16 mouse cellular contexts compared by ENCODE assay signal in genomic region chr4:45799956-45800537, GRCm38 (mm10). TPM values are rescaled to one million over a fixed set of nuclear protein-coding genes. Genes with fewer than 3 reads are reported as not detected.
A peak's percentile ranks its signal among the peaks of the same experiment; 100 is the strongest.
DNase-seq lines count a peak whose midpoint lies in the region; ATAC-seq and TF ChIP-seq lines count a peak whose summit lies in the region.
"Had no signal": no experiment of that assay in that cellular context is flagged by ENCODE, and none has a peak within 500 bp of the region (broad histone marks: within the 10 kb centered on the region; RNA-seq: fewer than 3 reads in every experiment).

No protein-coding gene starts in this region.

- peaks cover 21% of the 10 kb centered on the region; the same call in 1 of the 2 replicates for H3K36me3 ChIP-seq in heart, embryonic 15.5 days
- H3K36me3 ChIP-seq in stomach, embryonic 14.5 days (ENCODE audit: control insufficient read depth, insufficient read depth, low read length), result peaks cover 3% of the 10 kb centered on the region; the same call in 1 of the 2 replicates
- no peaks in the 10 kb centered on the region for H3K36me3 ChIP-seq in stomach, postnatal 0 days (ENCODE audit: control insufficient read depth, insufficient read depth, low read length)
- peaks cover 10% of the 10 kb centered on the region; the same call in 1 of the 2 replicates for H3K36me3 ChIP-seq in liver, embryonic 13.5 days

- no peak for TF ChIP-seq CTCF in stomach, postnatal 0 days (IDR thresholded peaks at IDR 0.05; ENCODE audit: low read depth)

- H3K27ac ChIP-seq in heart, embryonic 15.5 days, result peak overlapping the region; percentile 80
- H3K27ac ChIP-seq in stomach, embryonic 14.5 days (ENCODE audit: low read length), result no peak overlapping the region
- no peak overlapping the region for H3K27ac ChIP-seq in stomach, postnatal 0 days (replicated peaks)
- H3K27ac ChIP-seq in liver, embryonic 13.5 days, result peak overlapping the region; percentile 47; the same call in 1 of the 2 replicates
- H3K27ac ChIP-seq: embryonic facial prominence, embryonic 10.5 days had no signal

- H3K27me3 ChIP-seq in heart, embryonic 15.5 days, result no peaks in the 10 kb centered on the region
- no peaks in the 10 kb centered on the region for H3K27me3 ChIP-seq in stomach, embryonic 14.5 days (ENCODE audit: control insufficient read depth, insufficient read depth, low read length)
- no peaks in the 10 kb centered on the region for H3K27me3 ChIP-seq in stomach, postnatal 0 days (ENCODE audit: control insufficient read depth, insufficient read depth, low read length)
- peaks cover 13% of the 10 kb centered on the region for H3K27me3 ChIP-seq in liver, embryonic 13.5 days

- H3K9me3 ChIP-seq in heart, embryonic 15.5 days (replicated peaks), result no peaks in the 10 kb centered on the region
- no peaks in the 10 kb centered on the region for H3K9me3 ChIP-seq in stomach, embryonic 14.5 days (ENCODE audit: control insufficient read depth, low read depth, low read length)
- H3K9me3 ChIP-seq in stomach, postnatal 0 days (ENCODE audit: control insufficient read depth, low read length), result no peaks in the 10 kb centered on the region
- no peaks in the 10 kb centered on the region for H3K9me3 ChIP-seq in liver, embryonic 13.5 days (replicated peaks)
- H3K9me3 ChIP-seq: embryonic facial prominence, embryonic 10.5 days; forebrain, embryonic 10.5 days had no signal

- peak overlapping the region; percentile 60 for H3K4me3 ChIP-seq in heart, embryonic 15.5 days
- H3K4me3 ChIP-seq in stomach, embryonic 14.5 days (ENCODE audit: low read depth, low read length), result no peak overlapping the region
- no peak overlapping the region for H3K4me3 ChIP-seq in stomach, postnatal 0 days (ENCODE audit: low read depth, low read length)
- 0 out of 2 replicates have a peak overlapping the region, but pooled peaks have one; percentile 12 for H3K4me3 ChIP-seq in liver, embryonic 13.5 days (replicated peaks)

- 0 out of 2 replicates have a peak overlapping the region, but pooled peaks have one; percentile 2 for H3K9ac ChIP-seq in heart, embryonic 15.5 days
- H3K9ac ChIP-seq in stomach, embryonic 14.5 days (replicated peaks; ENCODE audit: low read depth, low read length), result no peak overlapping the region
- H3K9ac ChIP-seq in stomach, postnatal 0 days (ENCODE audit: low read length), result no peak overlapping the region
- H3K9ac ChIP-seq in liver, embryonic 13.5 days, result no peak overlapping the region

- DNase-seq in heart, postnatal 36 days, result no peak
- DNase-seq in stomach, postnatal 0 days (ENCODE audit: low spot score), result no peak
- no peak for DNase-seq in liver, embryonic 13.5 days
- DNase-seq in yolk sac, embryonic 10.5 days (ENCODE audit: low spot score), result peak; percentile 77
- no peak for DNase-seq in retina, postnatal 1 day
- DNase-seq: cerebellum, postnatal 10 days; gastrocnemius, postnatal 36 days; kidney, adult 11 months; left cerebral cortex, postnatal 4 days; lung, postnatal 10 days; thymus, adult 18-20 months had no signal

- H3K4me1 ChIP-seq in heart, embryonic 15.5 days (replicated peaks), result peaks cover 33% of the 10 kb centered on the region
- H3K4me1 ChIP-seq in stomach, embryonic 14.5 days (ENCODE audit: control insufficient read depth, insufficient read depth, low read length), result peaks cover 15% of the 10 kb centered on the region; the same call in 1 of the 2 replicates
- 0 out of 2 replicates have a peak, but pooled peaks cover 2% of the 10 kb centered on the region for H3K4me1 ChIP-seq in stomach, postnatal 0 days (replicated peaks; ENCODE audit: control insufficient read depth, insufficient read depth)
- peaks cover 18% of the 10 kb centered on the region for H3K4me1 ChIP-seq in liver, embryonic 13.5 days (replicated peaks)

- ATAC-seq in heart, embryonic 15.5 days (replicated peaks; ENCODE audit: insufficient number of reproducible peaks, insufficient read depth, low FRiP score, low read depth), result no peak
- ATAC-seq in stomach, embryonic 14.5 days (ENCODE audit: insufficient number of reproducible peaks, insufficient read depth, low FRiP score, low read depth), result no peak
- no peak for ATAC-seq in stomach, postnatal 0 days (ENCODE audit: low FRiP score, low TSS enrichment)
- ATAC-seq in liver, embryonic 13.5 days (ENCODE audit: low read depth), result no peak
- no peak for ATAC-seq in frontal cortex, adult (ENCODE audit: low TSS enrichment)

- intact Hi-C loops in heart, postnatal 36 days (cut with DNase I), result no loop called here

- TF ChIP-seq EP300 in stomach, postnatal 0 days (optimal IDR thresholded peaks at IDR 0.05), result no peak

- peak overlapping the region; percentile 74 for H3K4me2 ChIP-seq in heart, embryonic 15.5 days
- peak overlapping the region; percentile 41; the same call in 1 of the 2 replicates for H3K4me2 ChIP-seq in stomach, embryonic 14.5 days (replicated peaks; ENCODE audit: low read depth, low read length)
- no peak overlapping the region for H3K4me2 ChIP-seq in stomach, postnatal 0 days (replicated peaks; ENCODE audit: low read depth)
- H3K4me2 ChIP-seq in liver, embryonic 13.5 days, result peak overlapping the region; percentile 66

- WGBS in heart, embryonic 15.5 days, result 29% methylated on average over 3 of the region's 3 CpGs
- 34% methylated on average over 3 of the region's 3 CpGs for WGBS in stomach, embryonic 14.5 days
- WGBS in stomach, postnatal 0 days, result 44% methylated on average over 3 of the region's 3 CpGs
- WGBS in liver, embryonic 13.5 days (ENCODE audit: insufficient replicate concordance), result 28% methylated on average over 3 of the region's 3 CpGs

RNA-seq across cellular contexts. Expression of gene Aldh1b1, which starts 1.2 kb away (rescaled TPM):
- polyA plus RNA-seq in heart, embryonic 15.5 days (2015; fragmentation: Nextera tagmentation; extraction: Ambion mirVana), result 149 and 153 TPM in 2 replicates
- total RNA-seq in heart, postnatal 36 days (2021), result 10 to 100 TPM; 12.4 to 13.0 TPM
- 5.0 and 12.5 TPM in 2 replicates for polyA plus RNA-seq in stomach, embryonic 14.5 days (2014; fragmentation: Nextera tagmentation; extraction: Ambion mirVana)
- polyA plus RNA-seq in stomach, postnatal 0 days (2015; fragmentation: Nextera tagmentation; extraction: Ambion mirVana), result 6.8 and 7.5 TPM in 2 replicates
- 44.1 and 50.6 TPM in 2 replicates for polyA plus RNA-seq in liver, embryonic 13.5 days (2015; fragmentation: Nextera tagmentation; extraction: Ambion mirVana)

RNA-seq across cellular contexts. Expression of gene Igfbpl1, which starts 26.7 kb away (rescaled TPM):
- polyA plus RNA-seq in heart, embryonic 15.5 days (2015; fragmentation: Nextera tagmentation; extraction: Ambion mirVana), result 2.0 and 2.6 TPM in 2 replicates
- total RNA-seq in heart, postnatal 36 days (2021), result under 1 TPM; 0.35 to 0.53 TPM
- polyA plus RNA-seq in stomach, embryonic 14.5 days (2014; fragmentation: Nextera tagmentation; extraction: Ambion mirVana), result 0.48 and 1.2 TPM in 2 replicates
- 0.08 and 0.17 TPM in 2 replicates for polyA plus RNA-seq in stomach, postnatal 0 days (2015; fragmentation: Nextera tagmentation; extraction: Ambion mirVana)
- polyA plus RNA-seq in liver, embryonic 13.5 days (2015; fragmentation: Nextera tagmentation; extraction: Ambion mirVana), result 0.03 and 0.05 TPM in 2 replicates
- total RNA-seq: gastrocnemius, postnatal 36 days had no signal

RNA-seq across cellular contexts. Expression of gene Stra6l, which starts 48.4 kb away (rescaled TPM):
- 0.09 and 0.34 TPM in 2 replicates for polyA plus RNA-seq in heart, embryonic 15.5 days (2015; fragmentation: Nextera tagmentation; extraction: Ambion mirVana)
- not detected for total RNA-seq in heart, postnatal 36 days (2021)
- polyA plus RNA-seq in stomach, embryonic 14.5 days (2014; fragmentation: Nextera tagmentation; extraction: Ambion mirVana), result 0.11 and 0.12 TPM in 2 replicates
- polyA plus RNA-seq in stomach, postnatal 0 days (2015; fragmentation: Nextera tagmentation; extraction: Ambion mirVana), result 0.05 and 0.16 TPM in 2 replicates
- 2.9 and 4.0 TPM in 2 replicates for polyA plus RNA-seq in liver, embryonic 13.5 days (2015; fragmentation: Nextera tagmentation; extraction: Ambion mirVana)
- total RNA-seq: gastrocnemius, postnatal 36 days had no signal

Comparison
In these comparisons a context has a peak if more than half of its experiments do, and no peak if none do; other contexts are left out.
1. H3K27ac ChIP-seq: peak in heart, embryonic 15.5 days (single experiment) and liver, embryonic 13.5 days (single experiment); none in stomach, embryonic 14.5 days (single experiment) and stomach, postnatal 0 days (single experiment).
2. H3K4me3 ChIP-seq: peak in heart, embryonic 15.5 days (single experiment) and liver, embryonic 13.5 days (single experiment); none in stomach, embryonic 14.5 days (single experiment) and stomach, postnatal 0 days (single experiment).